Mouse (Mus musculus) heart, adult 9 months (tissue): ENCODE data around the gene Polm.

ENCODE experiments used
- DNase-seq, 2 experiments: peaks; one replicate each; pipeline ENCODE4 v3.0.0; 2022; ENCODE audit warnings: low spot score in 2 of 2

Gene Polm

GRCm38 (mm10) chr11:5804174-5804573, 33.6 kb downstream of the Polm start:
- no peak for DNase-seq

GRCm38 (mm10) chr11:5803551-5803981, 34.2 kb downstream of the Polm start, which contains the start of gene Pgam2:
Pgam2 (minus strand) TSS chr11:5803733.
- peak; percentile 78 to 84 for DNase-seq

- DNase-seq = no peak
Observed at GRCm38 (mm10) chr11:5802457-5803217, 35.2 kb downstream of the Polm start.

GRCm38 (mm10) chr11:5802005-5802404, 35.8 kb downstream of the Polm start:
- no peak for DNase-seq

GRCm38 (mm10) chr11:5801511-5801910, 36.3 kb downstream of the Polm start:
- DNase-seq = no peak

- DNase-seq = no peak
Observed at GRCm38 (mm10) chr11:5799621-5800490, 38.0 kb downstream of the Polm start.

GRCm38 (mm10) chr11:5797928-5798327, 39.9 kb downstream of the Polm start:
- DNase-seq = no peak

- no peak for DNase-seq
Observed at GRCm38 (mm10) chr11:5797371-5797770, 40.4 kb downstream of the Polm start.

GRCm38 (mm10) chr11:5796939-5797338, 40.9 kb downstream of the Polm start:
- DNase-seq = no peak

GRCm38 (mm10) chr11:5795706-5796105, 42.1 kb downstream of the Polm start:
- peak; percentile 60 to 62 for DNase-seq

GRCm38 (mm10) chr11:5795290-5795689, 42.5 kb downstream of the Polm start:
- no peak for DNase-seq

- no peak for DNase-seq
Observed at GRCm38 (mm10) chr11:5790431-5790830, 47.4 kb downstream of the Polm start.

GRCm38 (mm10) chr11:5789754-5790333, 48.0 kb downstream of the Polm start:
- DNase-seq = no peak

- DNase-seq = no peak
Observed at GRCm38 (mm10) chr11:5789071-5789753, 48.6 kb downstream of the Polm start.

- DNase-seq = peak; percentile 96 to 97
Observed at GRCm38 (mm10) chr11:5788056-5789014, 49.5 kb downstream of the Polm start, which contains the start of gene Dbnl. Dbnl (plus strand) TSS chr11:5788488.

- no peak for DNase-seq
Observed at GRCm38 (mm10) chr11:5787671-5788055, 50.2 kb downstream of the Polm start.

- no peak for DNase-seq
Observed at GRCm38 (mm10) chr11:5785732-5786131, 52.1 kb downstream of the Polm start.

GRCm38 (mm10) chr11:5782199-5782944, 55.4 kb downstream of the Polm start:
- DNase-seq = no peak

GRCm38 (mm10) chr11:5780035-5780499, 57.7 kb downstream of the Polm start:
- DNase-seq = no peak

- no peak for DNase-seq
Observed at GRCm38 (mm10) chr11:5778481-5778880, 59.3 kb downstream of the Polm start.
